Mouse (Mus musculus): ENCODE results near the gene Gmnn. TPM values are rescaled to one million over a fixed set of nuclear protein-coding genes. Genes with fewer than 3 reads are reported as not detected.

The Gmnn gene
- polyA plus RNA-seq (2014; fragmentation: Illumina TruSeq; extraction: RNeasy Lipid Tissue Mini Kit (QIAGEN cat#74804); ENCODE audit: low read depth, low replicate concordance): 16.4 TPM

DNA sequence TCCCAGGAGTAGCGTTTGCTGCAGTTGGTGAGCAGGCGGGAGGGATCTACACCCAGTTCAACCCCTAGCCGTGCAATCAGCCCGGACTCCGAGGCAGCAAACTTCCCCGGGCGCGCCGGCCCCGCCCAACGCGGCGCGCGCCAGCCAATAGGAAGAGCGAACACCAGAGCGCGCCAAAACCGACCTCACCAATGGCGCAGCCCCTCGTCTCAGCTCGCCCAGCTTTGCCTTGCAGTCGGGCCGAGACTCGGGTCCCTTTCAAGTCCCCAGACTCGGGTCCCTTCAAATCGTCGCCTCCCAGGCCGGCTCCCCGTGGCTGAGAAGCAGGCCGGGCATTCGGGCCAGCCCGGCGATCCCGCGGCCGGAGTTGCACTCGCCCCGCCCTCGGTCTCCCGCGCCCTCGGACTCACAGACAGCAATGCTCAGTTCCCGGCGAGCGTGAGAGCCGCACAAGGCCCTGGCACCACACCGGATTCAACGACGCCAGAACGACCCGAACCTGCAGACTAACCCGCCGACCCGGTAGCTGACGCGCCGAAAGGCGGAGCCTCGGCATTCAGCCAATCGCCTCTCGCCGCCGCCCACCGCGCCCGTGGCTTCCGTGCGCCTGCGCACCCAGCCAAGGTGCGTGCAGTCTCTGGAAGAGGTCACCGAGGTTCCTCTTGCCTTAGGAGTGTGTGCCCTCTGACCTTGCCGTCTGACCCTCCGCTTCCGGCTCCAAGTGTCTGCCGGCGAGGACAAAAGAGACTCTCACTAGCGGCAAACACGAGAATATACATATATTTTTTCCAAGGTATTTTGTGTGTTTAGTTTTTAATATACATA, at the start of gene Gmnn:
TSS of gene Gmnn (minus strand) at position 521 of the 825 bp plus-strand sequence.

DNA sequence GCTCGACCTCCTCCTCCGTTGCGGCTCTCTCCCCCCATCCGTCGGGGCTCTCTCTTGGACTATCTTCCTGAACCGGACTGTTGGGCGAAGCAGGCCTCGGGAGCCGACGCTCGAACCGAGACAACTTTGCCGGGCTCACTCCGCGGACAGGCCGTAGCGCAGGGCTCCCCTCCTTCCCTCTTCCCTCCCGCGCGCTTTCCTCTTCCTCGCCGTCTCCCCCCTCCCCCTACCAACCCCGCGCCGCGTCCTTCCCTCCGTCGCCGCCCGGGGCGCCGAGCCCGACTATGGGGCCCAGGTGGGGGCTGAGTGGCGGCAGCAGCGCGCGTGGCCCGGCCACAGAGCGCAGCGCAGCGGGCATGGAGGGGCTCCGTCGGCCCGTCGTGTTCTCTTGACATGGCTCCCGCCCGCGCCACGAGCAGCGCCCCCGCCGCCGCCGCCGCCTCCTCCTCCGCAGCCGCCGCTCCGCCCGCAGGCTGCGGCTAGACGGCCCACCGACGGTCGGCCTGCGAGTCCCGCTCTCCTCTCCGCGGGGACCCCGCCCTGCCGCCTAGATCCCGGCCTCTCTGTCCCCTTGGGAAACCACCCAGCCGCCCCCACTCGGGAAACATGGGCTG, 39.7 kb upstream of the Gmnn start, which contains the start of gene BC005537:
TSS of gene BC005537 (plus strand) at position 350 of the 614 bp plus-strand sequence.

DNA sequence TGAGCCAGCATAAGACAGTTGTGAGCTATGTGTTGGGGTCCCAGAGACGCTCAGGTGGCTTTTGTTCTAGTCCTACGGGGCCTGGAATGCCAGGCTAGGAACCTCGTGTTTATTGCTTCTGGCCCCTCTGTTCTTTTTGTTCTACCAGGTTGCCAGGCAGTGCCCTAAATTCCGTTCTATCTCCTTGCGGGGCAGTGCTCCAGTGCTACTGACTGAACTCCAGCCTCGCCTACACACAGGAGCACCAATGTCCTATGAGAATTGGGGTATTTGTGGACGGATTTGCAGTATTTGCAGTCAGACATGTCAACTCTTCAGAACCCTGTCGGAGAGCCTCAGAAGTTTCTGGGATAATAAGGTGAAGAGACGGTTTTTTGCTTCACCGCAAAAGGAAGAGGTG, 20.7 kb downstream of the Gmnn start, which contains the start of gene Armh2:
TSS of gene Armh2 (plus strand) at position 205 of the 400 bp plus-strand sequence.

Other genes with a start within 250 kb of the Gmnn start
- 0.72 TPM for gene Ripor2, start 179.7 kb downstream of the Gmnn start, polyA plus RNA-seq (2014; fragmentation: Illumina TruSeq; extraction: RNeasy Lipid Tissue Mini Kit (QIAGEN cat#74804); ENCODE audit: low read depth, low replicate concordance)
- gene Armh2, start 20.7 kb downstream of the Gmnn start, polyA plus RNA-seq (2014; fragmentation: Illumina TruSeq; extraction: RNeasy Lipid Tissue Mini Kit (QIAGEN cat#74804); ENCODE audit: low read depth, low replicate concordance): not detected
- gene BC005537, start 39.7 kb upstream of the Gmnn start, polyA plus RNA-seq (2014; fragmentation: Illumina TruSeq; extraction: RNeasy Lipid Tissue Mini Kit (QIAGEN cat#74804); ENCODE audit: low read depth, low replicate concordance): 162 TPM
- gene Acot13, start 69.6 kb upstream of the Gmnn start, polyA plus RNA-seq (2014; fragmentation: Illumina TruSeq; extraction: RNeasy Lipid Tissue Mini Kit (QIAGEN cat#74804); ENCODE audit: low read depth, low replicate concordance): 128 TPM
- gene Tdp2, start 69.8 kb upstream of the Gmnn start, polyA plus RNA-seq (2014; fragmentation: Illumina TruSeq; extraction: RNeasy Lipid Tissue Mini Kit (QIAGEN cat#74804); ENCODE audit: low read depth, low replicate concordance): 82.7 TPM
- gene D130043K22Rik, start 83.2 kb upstream of the Gmnn start, polyA plus RNA-seq (2014; fragmentation: Illumina TruSeq; extraction: RNeasy Lipid Tissue Mini Kit (QIAGEN cat#74804); ENCODE audit: low read depth, low replicate concordance): 4.6 TPM
- gene Aldh5a1, start 175.7 kb upstream of the Gmnn start, polyA plus RNA-seq (2014; fragmentation: Illumina TruSeq; extraction: RNeasy Lipid Tissue Mini Kit (QIAGEN cat#74804); ENCODE audit: low read depth, low replicate concordance): 33.8 TPM
- gene Gpld1, start 181.2 kb upstream of the Gmnn start, polyA plus RNA-seq (2014; fragmentation: Illumina TruSeq; extraction: RNeasy Lipid Tissue Mini Kit (QIAGEN cat#74804); ENCODE audit: low read depth, low replicate concordance): 86.2 TPM